Mouse (Mus musculus): ENCODE measurements around the gene Cpsf2.

Gene Cpsf2

GRCm38 (mm10) chr12:101980266-101980665 is 4.5 kb downstream of the Cpsf2 start:
- DNase-seq (ENCODE audit: low read depth, low spot score) = peak; percentile 6

DNA sequence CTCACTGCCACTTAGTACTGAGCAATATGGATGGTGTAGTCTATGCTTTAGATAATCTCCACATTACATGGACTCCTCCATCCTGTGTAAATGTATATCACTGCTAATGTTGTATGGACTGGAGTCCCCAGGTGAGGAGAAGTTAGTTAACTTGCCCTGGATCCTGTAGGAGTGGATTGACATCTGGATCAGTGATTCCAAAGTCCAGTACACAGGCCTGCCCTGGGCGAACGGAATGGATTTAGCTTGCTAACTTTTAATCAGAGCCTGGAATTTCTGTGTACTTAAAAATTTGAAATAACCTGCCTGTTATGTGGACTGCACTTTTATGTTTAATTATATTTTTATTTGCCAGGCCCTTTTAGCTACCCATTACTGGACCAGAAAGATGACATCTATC is 5.8 kb downstream of the Cpsf2 start:
- DNase-seq (ENCODE audit: low read depth, low spot score) = no peak

DNA sequence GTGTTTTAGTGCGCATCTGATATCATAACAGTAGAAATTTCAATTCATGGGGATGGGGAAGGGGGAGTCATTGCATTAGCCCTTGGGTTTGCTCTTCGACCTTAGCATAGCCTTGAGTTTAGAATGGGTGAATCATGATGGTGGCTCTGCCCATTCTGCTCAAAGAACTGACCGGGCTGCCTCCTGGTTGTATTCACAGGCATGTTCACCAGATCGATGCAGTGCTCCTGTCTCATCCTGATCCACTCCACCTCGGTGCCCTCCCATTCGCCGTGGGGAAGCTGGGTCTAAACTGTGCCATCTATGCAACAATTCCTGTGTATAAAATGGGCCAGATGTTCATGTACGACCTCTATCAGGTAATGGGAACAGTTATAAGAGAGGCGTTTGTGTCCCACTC is 7.2 kb downstream of the Cpsf2 start:
- DNase-seq (ENCODE audit: low read depth, low spot score) = no peak

- DNase-seq (ENCODE audit: low read depth, low spot score) = peak; percentile 63
Observed at GRCm38 (mm10) chr12:101985110-101985509, 9.3 kb downstream of the Cpsf2 start.

GRCm38 (mm10) chr12:101987659-101988058 is 11.9 kb downstream of the Cpsf2 start:
- no peak for DNase-seq (ENCODE audit: low read depth, low spot score)

- no peak for DNase-seq (ENCODE audit: low read depth, low spot score)
Observed at GRCm38 (mm10) chr12:101994576-101995467, 19.0 kb downstream of the Cpsf2 start.

DNA sequence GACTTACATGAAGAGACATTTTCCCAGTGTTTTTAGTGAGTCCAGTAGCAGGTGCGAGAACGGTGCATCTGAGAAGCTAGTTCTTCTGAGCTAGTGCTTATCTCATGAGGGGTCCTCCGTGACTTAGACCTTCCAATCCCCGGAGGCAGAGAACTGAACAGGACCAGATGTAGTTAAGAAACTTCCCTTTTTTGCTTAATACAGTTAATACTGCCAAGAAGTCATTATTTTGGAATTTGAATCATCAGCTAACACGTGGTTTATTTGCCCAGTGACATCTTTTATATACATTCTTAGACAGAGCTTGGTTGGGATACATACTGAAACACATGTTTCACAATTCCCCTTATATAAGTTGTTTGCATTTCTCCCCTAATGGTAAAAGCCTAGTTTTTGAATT is 23.1 kb downstream of the Cpsf2 start:
- no peak for DNase-seq (ENCODE audit: low read depth, low spot score)

- no peak for DNase-seq (ENCODE audit: low read depth, low spot score)
Observed at GRCm38 (mm10) chr12:102000785-102001184, 25.0 kb downstream of the Cpsf2 start.

- DNase-seq (ENCODE audit: low read depth, low spot score) = no peak
Observed at GRCm38 (mm10) chr12:102008111-102008977, 32.6 kb downstream of the Cpsf2 start.

GRCm38 (mm10) chr12:102009551-102009950 is 33.8 kb downstream of the Cpsf2 start:
- DNase-seq (ENCODE audit: low read depth, low spot score) = no peak

DNA sequence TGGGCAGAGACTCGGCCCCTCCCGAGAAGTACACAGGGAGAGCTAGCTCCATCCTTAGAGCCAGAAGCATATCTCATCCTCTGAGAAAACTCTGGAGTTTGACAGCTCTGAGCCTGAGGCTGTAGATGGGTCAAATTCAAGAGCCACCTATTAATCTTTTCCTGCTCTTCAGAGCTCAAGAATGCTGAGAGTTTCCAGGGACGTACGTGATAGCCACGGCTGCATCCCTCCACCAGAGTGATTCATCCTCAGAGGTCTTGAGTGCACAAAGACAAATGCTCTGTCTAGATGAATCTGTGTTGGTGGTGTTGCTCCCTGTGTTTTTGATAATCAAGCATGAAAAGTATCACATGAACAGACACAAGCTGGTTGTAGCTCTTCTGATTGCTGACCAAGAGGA is 38.6 kb downstream of the Cpsf2 start:
- DNase-seq (ENCODE audit: low read depth, low spot score) = peak; percentile 68

DNA sequence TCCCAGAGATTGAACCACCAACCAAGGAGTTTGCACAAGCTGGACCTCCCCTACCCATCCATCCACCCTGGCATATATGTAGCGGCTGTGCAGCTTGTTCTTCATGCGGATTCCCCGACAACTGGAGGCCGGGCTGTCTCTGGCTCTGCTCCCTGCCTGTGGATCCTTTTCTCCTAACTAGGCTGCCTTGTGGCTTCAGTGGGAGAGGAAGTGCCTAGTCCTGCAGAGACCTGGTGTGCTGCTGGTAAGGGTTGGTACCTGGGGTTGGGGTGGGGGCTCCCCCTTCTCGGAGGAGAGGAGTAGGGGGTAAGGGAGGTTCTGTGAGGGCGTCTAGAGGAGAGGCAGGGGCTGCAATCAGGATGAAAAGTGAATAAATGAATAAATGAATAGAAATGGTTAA is 39.3 kb downstream of the Cpsf2 start:
- no peak for DNase-seq (ENCODE audit: low read depth, low spot score)

GRCm38 (mm10) chr12:102021923-102022322 is 46.1 kb downstream of the Cpsf2 start:
- DNase-seq (ENCODE audit: low read depth, low spot score) = no peak

GRCm38 (mm10) chr12:102029184-102029583 is 53.4 kb downstream of the Cpsf2 start:
- no peak for DNase-seq (ENCODE audit: low read depth, low spot score)

DNA sequence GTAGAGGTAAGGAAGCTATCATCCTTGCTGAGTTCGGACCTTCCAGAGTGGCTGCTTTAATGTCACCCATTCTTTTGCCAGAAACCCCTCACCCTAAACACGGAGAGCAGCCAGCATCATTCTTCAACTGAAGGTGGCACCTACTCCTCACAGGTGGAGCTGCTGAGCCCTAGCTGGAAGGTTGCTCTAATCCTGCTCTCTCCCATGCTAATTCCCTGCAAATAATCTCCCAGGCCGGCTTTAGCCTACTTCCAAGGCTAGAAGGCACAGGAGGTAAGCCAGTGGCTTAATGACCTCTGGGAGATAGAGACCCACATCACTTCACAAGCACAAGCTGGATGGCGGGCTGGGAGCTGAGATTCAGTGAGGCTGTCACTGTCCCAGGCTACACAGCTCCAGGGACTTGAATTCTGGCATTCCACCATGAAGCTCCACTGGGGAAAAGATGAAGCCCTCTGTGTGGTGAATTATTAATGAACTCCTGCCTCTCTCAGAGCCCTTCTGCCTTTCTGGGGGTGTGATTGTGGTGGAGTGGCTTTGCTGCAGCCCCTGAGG is 54.2 kb downstream of the Cpsf2 start:
- DNase-seq (ENCODE audit: low read depth, low spot score) = no peak

DNA sequence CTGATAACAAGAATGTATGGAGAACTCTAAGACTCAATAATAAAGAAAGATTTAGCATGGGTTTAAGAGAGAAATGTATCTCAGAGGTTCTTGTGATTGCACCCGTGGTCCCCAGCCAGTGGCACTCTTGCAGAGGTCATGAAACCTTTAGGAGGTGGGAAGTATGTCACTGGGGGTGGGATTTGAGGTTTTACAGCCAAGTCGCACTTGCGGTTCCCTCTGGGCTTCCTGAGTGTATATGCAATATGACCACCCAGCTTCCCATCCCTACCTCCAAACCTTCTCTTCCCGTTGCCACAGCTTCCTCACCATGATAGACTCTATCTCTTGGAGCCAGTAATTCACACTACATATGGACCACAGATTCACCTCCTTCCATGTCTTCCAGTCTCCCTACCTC is 59.1 kb downstream of the Cpsf2 start:
- no peak for DNase-seq (ENCODE audit: low read depth, low spot score)

- DNase-seq (ENCODE audit: low read depth, low spot score) = no peak
Observed at GRCm38 (mm10) chr12:102039861-102040260, 64.1 kb downstream of the Cpsf2 start.

- no peak for DNase-seq (ENCODE audit: low read depth, low spot score)
Observed at GRCm38 (mm10) chr12:102041699-102042098, 65.9 kb downstream of the Cpsf2 start.

DNA sequence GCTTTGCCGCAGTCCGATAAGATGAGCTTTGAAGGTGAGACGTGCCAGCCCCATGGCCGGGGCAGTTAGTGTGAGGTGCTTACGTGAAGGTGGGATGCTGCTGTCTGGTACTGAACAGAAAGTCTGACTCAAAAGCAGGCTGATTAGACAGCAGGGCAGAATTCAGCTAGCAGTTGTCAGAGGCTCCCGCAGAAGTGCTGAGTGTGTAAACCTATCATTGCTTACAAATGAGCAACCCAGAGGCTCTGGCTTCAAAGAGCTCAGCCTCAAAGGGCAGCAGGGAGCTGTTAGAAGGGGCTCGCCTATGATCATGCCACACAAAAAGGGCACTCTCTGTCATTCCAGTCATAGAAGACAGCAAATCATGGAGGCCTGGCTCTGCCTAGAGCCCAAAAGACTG is 66.5 kb downstream of the Cpsf2 start:
- DNase-seq (ENCODE audit: low read depth, low spot score) = no peak

GRCm38 (mm10) chr12:102043840-102044239 is 68.1 kb downstream of the Cpsf2 start:
- no peak for DNase-seq (ENCODE audit: low read depth, low spot score)

- DNase-seq (ENCODE audit: low read depth, low spot score) = no peak
Observed at GRCm38 (mm10) chr12:102054155-102054554, 78.4 kb downstream of the Cpsf2 start.

DNA sequence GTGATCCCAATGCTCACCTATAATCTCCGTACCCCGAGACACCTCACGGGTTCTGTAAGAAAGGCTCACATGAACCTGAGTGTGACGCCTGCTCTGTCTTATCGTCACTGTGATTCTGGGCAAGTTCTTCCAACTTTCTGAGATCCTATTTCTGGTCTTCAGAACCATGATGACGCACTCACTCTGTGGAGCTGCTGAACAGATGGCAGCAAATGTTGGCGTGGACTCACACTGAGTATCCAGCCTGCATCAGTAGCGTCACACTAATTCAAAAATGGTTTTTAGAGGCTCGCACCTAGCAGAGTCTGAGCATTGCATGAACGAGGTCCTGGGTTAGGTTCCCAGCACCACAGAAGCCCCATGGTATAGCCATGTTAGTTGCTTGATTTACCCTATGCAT is 80.0 kb downstream of the Cpsf2 start:
- no peak for DNase-seq (ENCODE audit: low read depth, low spot score)
